Mouse (Mus musculus): Measurements from ENCODE around the gene Clasp1. TPM values are rescaled to one million over a fixed set of nuclear protein-coding genes. Genes with fewer than 3 reads are reported as not detected.

Clasp1 gene
- total and polyA plus RNA-seq, 2 experiments from 2014 or later = 63.2 to 126 TPM

- DNase-seq (ENCODE audit: low spot score) = no peak
- Histone ChIP-seq H3K4me2 (ENCODE audit: low read depth, low read length) (no peak overlapping the region), H3K9me3 (ENCODE audit: low read length) (no peaks in the 10 kb centered on the region), H3K36me3 (ENCODE audit: insufficient read depth, low read length) (no peaks in the 10 kb centered on the region), H3K4me3 (ENCODE audit: low read length) (no peak overlapping the region), H3K4me1 (ENCODE audit: insufficient read depth, low read length) (no peaks in the 10 kb centered on the region), H3K9ac (replicated peaks; ENCODE audit: low read length) (no peak overlapping the region), H3K27me3 (ENCODE audit: insufficient read depth, low read length) (no peaks in the 10 kb centered on the region), H3K27ac (no peak overlapping the region)
- TF ChIP-seq CTCF (IDR thresholded peaks at IDR 0.05; ENCODE audit: low read depth) = no peak
- no peak for ATAC-seq
- WGBS = 57% methylated on average over 2 of the region's 2 CpGs
Measured at GRCm38 (mm10) chr1:118642296-118642999, 253.6 kb downstream of the Clasp1 start.

- no peaks in the 10 kb centered on the region for H3K4me1 ChIP-seq (ENCODE audit: insufficient read depth, low read length)
- DNase-seq (ENCODE audit: low spot score) (no peak), ATAC-seq (no peak)
- H3K9me3 ChIP-seq (ENCODE audit: low read length) = no peaks in the 10 kb centered on the region
- H3K27ac ChIP-seq = no peak overlapping the region
- no peak overlapping the region for H3K4me2 ChIP-seq (ENCODE audit: low read depth, low read length)
- no peak overlapping the region for H3K4me3 ChIP-seq (ENCODE audit: low read length)
- no peak overlapping the region for H3K9ac ChIP-seq (replicated peaks; ENCODE audit: low read length)
- H3K27me3 ChIP-seq (ENCODE audit: insufficient read depth, low read length) = no peaks in the 10 kb centered on the region
- WGBS = 35% methylated on average over 9 of the region's 9 CpGs
- no peak for TF ChIP-seq CTCF (IDR thresholded peaks at IDR 0.05; ENCODE audit: low read depth)
- H3K36me3 ChIP-seq (ENCODE audit: insufficient read depth, low read length) = no peaks in the 10 kb centered on the region
Measured at GRCm38 (mm10) chr1:118643138-118643979, 254.5 kb downstream of the Clasp1 start.

DNA sequence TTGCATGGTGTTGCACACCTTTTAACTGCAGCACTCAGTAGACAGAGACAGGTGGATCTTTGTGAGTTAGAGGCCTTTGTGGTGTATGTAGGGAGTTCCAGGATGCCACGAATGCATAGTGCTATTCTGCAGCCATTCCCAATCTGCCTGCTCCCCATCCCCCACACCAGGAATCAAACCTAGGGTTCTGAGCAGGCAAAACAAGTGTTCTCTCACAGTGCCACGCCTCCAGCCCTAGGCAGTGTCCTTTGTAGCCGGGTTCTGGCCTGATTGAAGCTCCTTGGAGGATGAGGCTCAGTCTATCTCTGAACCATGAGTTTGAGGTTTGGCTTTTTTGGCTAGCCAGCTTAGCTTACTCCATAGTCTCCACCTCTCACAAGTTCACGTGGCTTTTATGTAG, 256.8 kb downstream of the Clasp1 start:
- H3K27ac ChIP-seq = no peak overlapping the region
- DNase-seq (ENCODE audit: low spot score) (no peak), ATAC-seq (no peak)
- TF ChIP-seq CTCF (IDR thresholded peaks at IDR 0.05; ENCODE audit: low read depth) = no peak
- no peaks in the 10 kb centered on the region for H3K27me3 ChIP-seq (ENCODE audit: insufficient read depth, low read length)
- no peak overlapping the region for H3K4me2 ChIP-seq (ENCODE audit: low read depth, low read length)
- H3K4me1 ChIP-seq (ENCODE audit: insufficient read depth, low read length) = no peaks in the 10 kb centered on the region; the same call in 1 of the 2 replicates
- no peaks in the 10 kb centered on the region for H3K36me3 ChIP-seq (ENCODE audit: insufficient read depth, low read length)
- H3K9ac ChIP-seq (replicated peaks; ENCODE audit: low read length) = no peak overlapping the region
- no peak overlapping the region for H3K4me3 ChIP-seq (ENCODE audit: low read length)
- WGBS = 60% methylated on average over 4 of the region's 4 CpGs
- no peaks in the 10 kb centered on the region for H3K9me3 ChIP-seq (ENCODE audit: low read length)

- no peak overlapping the region for H3K9ac ChIP-seq (replicated peaks; ENCODE audit: low read length)
- H3K4me2 ChIP-seq (ENCODE audit: low read depth, low read length) = no peak overlapping the region
- no peaks in the 10 kb centered on the region for H3K27me3 ChIP-seq (ENCODE audit: insufficient read depth, low read length)
- H3K9me3 ChIP-seq (ENCODE audit: low read length) = no peaks in the 10 kb centered on the region
- no peaks in the 10 kb centered on the region for H3K36me3 ChIP-seq (ENCODE audit: insufficient read depth, low read length)
- DNase-seq (ENCODE audit: low spot score) = no peak
- no peak overlapping the region for H3K27ac ChIP-seq
- TF ChIP-seq CTCF (IDR thresholded peaks at IDR 0.05; ENCODE audit: low read depth) = no peak
- H3K4me1 ChIP-seq (ENCODE audit: insufficient read depth, low read length) = no peaks in the 10 kb centered on the region; the same call in 1 of the 2 replicates
- no peak for ATAC-seq
- H3K4me3 ChIP-seq (ENCODE audit: low read length) = no peak overlapping the region
- WGBS = 28% methylated on average over 3 of the region's 3 CpGs
Measured at GRCm38 (mm10) chr1:118648015-118648414, 259.2 kb downstream of the Clasp1 start.

DNA sequence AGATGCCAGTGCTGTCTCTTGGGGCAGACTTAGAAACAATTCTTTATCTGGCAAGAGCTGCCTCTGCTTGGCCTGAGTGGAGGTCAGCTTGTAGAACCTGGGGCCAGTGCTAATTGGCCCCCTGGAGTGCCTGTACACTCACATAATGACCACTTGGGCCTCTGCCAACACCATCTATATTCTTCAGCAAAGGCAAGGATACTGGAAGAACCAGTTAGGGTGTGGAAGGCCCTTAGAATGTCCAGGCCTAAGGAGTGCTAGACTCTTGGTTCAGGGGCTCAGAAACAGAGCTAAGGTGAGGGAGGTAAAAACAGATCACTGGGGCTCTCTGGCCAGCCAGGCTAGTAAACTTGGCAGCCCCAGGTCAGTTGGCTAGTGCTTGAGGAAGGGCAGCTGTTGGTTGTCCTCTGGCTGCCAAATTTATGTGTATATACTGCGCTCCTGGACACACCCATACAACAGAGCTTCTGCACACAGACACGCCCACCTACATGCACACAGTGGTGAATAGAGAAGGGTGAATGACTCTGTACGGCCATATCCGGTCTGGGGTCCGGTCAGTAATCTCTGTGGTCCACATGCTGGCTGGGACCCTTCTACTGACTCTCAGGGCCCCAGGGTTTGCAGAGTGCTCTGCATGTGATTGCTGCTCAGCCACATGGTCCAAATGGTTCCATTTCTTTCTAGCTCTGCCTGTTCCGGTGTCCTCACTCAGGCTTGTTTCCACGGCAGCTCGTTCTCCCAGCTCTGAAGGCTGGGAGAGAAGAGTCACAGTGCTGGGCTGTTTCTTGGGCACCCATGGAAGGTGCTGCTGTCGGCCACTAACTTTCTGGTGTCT, 261.3 kb downstream of the Clasp1 start:
- DNase-seq (ENCODE audit: low spot score) (no peak), ATAC-seq (peak; percentile 47)
- no peak overlapping the region for H3K4me2 ChIP-seq (ENCODE audit: low read depth, low read length)

GRCm38 (mm10) chr1:118650771-118651080, 261.9 kb downstream of the Clasp1 start:
- ATAC-seq = peak; percentile 55; the same call in 1 of the 2 replicates
- no peak overlapping the region for H3K4me2 ChIP-seq (ENCODE audit: low read depth, low read length)
- H3K27ac ChIP-seq = no peak overlapping the region
- no peaks in the 10 kb centered on the region for H3K36me3 ChIP-seq (ENCODE audit: insufficient read depth, low read length)
- no peak overlapping the region for H3K4me3 ChIP-seq (ENCODE audit: low read length)
- H3K4me1 ChIP-seq (ENCODE audit: insufficient read depth, low read length) = no peaks in the 10 kb centered on the region; the same call in 1 of the 2 replicates
- no peak for DNase-seq (ENCODE audit: low spot score)
- no peak for TF ChIP-seq CTCF (IDR thresholded peaks at IDR 0.05; ENCODE audit: low read depth)
- H3K9me3 ChIP-seq (ENCODE audit: low read length) = no peaks in the 10 kb centered on the region
- H3K9ac ChIP-seq (replicated peaks; ENCODE audit: low read length) = no peak overlapping the region
- no peaks in the 10 kb centered on the region for H3K27me3 ChIP-seq (ENCODE audit: insufficient read depth, low read length)
- whole genome bisulfite sequencing = 33% methylated on average over 3 of the region's 3 CpGs

More for the DNA sequence above, 261.3 kb downstream of the Clasp1 start:
- Histone ChIP-seq H3K4me3 (ENCODE audit: low read length) (no peak overlapping the region), H3K9me3 (ENCODE audit: low read length) (no peaks in the 10 kb centered on the region), H3K4me1 (ENCODE audit: insufficient read depth, low read length) (no peaks in the 10 kb centered on the region; the same call in 1 of the 2 replicates), H3K27me3 (ENCODE audit: insufficient read depth, low read length) (no peaks in the 10 kb centered on the region), H3K36me3 (ENCODE audit: insufficient read depth, low read length) (no peaks in the 10 kb centered on the region), H3K9ac (replicated peaks; ENCODE audit: low read length) (no peak overlapping the region), H3K27ac (no peak overlapping the region)
- WGBS = 56% methylated on average over 9 of the region's 9 CpGs
- TF ChIP-seq CTCF (IDR thresholded peaks at IDR 0.05; ENCODE audit: low read depth) = no peak
